Mouse (Mus musculus): ENCODE data around the gene Zkscan1.

Zkscan1 gene

DNA sequence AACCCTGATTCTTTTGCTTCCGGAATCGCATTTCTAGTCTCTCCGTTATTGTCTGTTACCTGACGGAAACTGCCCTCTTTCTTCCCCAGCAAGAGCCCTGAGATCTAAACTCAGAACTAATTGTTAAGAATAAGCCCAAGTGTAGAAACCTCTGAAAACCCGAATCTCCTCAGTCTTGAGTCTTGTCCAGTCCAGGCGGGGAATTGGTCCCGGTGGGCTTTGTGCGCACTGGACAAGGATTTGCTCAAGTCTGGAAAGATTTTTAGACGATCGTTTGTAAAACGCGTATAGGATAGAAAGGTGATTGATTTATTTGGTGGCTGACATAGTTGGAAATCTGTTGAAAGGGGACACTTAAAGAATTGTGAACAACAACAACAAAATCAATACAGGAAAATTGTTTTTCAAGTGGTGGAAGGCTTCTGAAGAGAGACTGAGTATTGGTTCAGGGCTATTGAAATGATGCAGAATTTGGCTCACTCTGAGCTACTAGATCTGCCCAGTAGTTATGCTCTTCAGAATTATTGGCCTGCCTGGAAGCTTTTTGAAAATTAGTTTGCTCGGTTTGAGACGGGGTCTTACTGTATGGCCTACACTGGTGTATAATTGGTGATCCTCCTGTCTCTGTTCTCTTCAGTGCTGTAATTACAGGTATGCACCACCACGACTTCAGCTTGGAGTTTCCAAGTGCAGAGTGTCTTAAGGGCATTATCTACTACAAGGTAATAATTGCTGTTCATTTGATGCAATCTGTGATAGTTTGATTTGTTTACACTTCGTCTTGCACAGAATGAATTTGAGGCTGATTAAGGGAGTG lies 32.5 kb downstream of the Zkscan1 start:
- peak; percentile 64 for DNase-seq (ENCODE audit: low read depth)

GRCm38 (mm10) chr5:138118041-138118440 lies 33.2 kb downstream of the Zkscan1 start:
- DNase-seq (ENCODE audit: low read depth), result no peak

DNA sequence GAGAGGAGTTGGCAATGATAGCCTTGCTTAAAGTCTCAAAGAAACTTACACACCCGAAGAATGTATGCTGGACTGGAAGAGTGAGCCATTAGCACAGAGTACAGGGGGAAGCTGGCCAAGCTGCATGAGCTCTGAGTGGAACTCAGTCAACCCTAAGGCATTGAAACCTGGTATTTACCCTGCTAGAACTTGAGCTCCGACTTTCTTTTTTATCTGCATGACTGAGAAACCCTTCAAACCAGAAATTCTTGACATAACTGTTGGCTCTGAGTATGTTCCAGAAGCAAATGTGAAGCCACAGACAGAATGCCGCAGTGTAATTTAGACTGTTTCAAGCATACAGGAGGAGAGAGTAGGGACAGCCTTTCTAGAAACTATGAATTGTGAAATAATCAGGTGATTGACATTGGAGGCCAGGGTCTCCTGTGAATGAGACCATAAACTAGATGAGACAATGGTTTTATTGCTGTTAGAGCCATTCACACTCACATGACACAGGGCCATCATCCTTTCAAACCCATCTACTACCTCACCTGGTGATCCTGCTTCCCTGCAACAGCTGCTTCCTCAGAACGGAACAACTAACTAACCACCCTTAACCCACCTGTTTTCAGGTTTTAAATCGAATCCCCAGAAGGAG lies 47.7 kb downstream of the Zkscan1 start:
- DNase-seq (ENCODE audit: low read depth), result no peak

DNA sequence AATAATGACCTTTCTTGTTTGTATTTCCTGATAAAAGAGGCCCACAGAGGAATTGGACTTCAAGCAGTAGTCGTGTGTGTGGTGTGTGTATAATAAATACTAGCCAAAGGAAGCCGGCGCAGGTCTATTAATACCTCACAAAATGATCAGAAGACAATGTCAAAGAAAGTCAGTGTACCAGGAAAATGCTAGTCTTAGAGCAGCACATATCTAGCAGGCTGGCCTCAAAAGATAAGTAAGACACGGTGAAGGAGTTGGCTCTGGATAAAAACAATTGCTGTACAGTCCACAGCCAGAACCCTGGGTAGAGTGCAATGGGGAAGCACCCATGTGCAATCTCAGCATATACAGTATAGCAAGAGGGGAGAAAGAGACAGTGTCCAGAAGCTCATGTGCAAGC lies 52.4 kb downstream of the Zkscan1 start:
- DNase-seq (ENCODE audit: low read depth), result no peak

DNA sequence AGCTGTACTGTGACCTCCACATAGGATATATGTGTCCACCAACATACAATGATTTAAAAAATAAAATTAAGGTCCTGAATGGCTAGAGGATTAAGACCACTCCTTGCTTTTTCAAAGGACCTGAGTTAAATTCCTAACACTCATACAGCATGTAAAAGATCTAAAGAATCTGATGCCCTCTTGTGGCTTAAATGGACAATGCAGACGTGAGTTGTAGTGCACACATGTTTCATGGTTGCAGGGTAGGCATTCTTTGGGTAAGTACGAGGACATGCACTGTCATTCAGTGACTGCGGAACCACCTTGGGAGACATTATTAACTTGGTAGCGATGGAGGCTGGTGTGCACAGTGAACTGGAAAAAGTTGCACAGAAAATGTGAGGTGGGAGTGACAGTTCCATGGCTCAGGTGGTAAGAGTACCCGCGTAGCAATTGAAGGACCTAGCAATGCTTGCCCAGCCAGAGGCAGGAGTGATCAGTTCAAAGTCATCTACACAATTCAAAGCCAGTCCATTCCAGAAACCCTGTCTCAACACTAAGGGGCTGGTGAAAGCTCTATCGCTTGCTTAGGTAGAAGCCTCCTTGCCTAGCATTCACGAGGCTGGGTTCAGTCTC lies 53.2 kb downstream of the Zkscan1 start:
- peak; percentile 84 for DNase-seq (ENCODE audit: low read depth)

GRCm38 (mm10) chr5:138138585-138138984 lies 53.7 kb downstream of the Zkscan1 start:
- DNase-seq (ENCODE audit: low read depth), result peak; percentile 36

DNA sequence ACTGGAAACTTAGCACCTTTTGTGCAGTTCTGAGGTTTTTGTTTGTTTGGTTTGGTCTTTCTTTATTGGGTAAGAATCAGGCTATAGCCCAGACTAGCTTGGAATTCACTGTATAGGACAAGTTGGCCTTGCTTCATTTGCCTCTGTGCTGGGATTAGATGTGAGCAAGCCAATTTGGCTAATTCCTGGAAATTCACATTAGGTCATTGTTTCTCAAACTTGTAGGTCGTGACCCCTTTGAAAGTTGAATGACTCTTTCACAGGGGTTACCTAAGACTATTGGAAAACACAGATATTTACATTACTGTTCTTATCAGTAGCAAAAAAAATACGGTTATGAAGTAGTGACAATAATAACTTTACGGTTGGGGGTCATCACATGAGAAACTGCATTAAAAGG lies 69.5 kb downstream of the Zkscan1 start:
- DNase-seq (ENCODE audit: low read depth), result no peak

GRCm38 (mm10) chr5:138155443-138155976 lies 70.6 kb downstream of the Zkscan1 start, which contains the start of gene Zfp113:
Gene Zfp113 (minus strand): TSS chr5:138155744.
- peak; percentile 99 for DNase-seq (ENCODE audit: low read depth)

Data from 416B (cell line).